Mouse (Mus musculus) embryo, embryonic 11 days (tissue): ENCODE results near the gene Gm20777.
"Not testable (repeated sequence)": the region's sequence is repeated elsewhere in the genome, so short reads cannot be mapped to it uniquely, and the experiment has no call there.

ENCODE experiments used
- DNase-seq: peaks from one replicate; pipeline ENCODE4 v3.0.0-alpha.2; 2015

Gene Gm20777

GRCm38 (mm10) chrY:10752350-10752749, at the start of gene Gm20777:
TSS of gene Gm20777 (minus strand) at chrY:10752450.
- DNase-seq, result not testable (repeated sequence)

GRCm38 (mm10) chrY:10709551-10709950, 42.7 kb downstream of the Gm20777 start:
- not testable (repeated sequence) for DNase-seq

GRCm38 (mm10) chrY:10708761-10709160, 43.5 kb downstream of the Gm20777 start:
- not testable (repeated sequence) for DNase-seq

- DNase-seq, result not testable (repeated sequence)
These were observed 44.0 kb downstream of the Gm20777 start for GRCm38 (mm10) chrY:10708226-10708625.

GRCm38 (mm10) chrY:10706686-10707085, 45.6 kb downstream of the Gm20777 start:
- DNase-seq, result not testable (repeated sequence)
